Mouse (Mus musculus): Measurements from ENCODE around the gene Trp53bp2. TPM values are rescaled to one million over a fixed set of nuclear protein-coding genes. Genes with fewer than 3 reads are reported as not detected.

Trp53bp2 gene
- polyA plus RNA-seq, 1 experiment, result 22.4 TPM

GRCm38 (mm10) chr1:182505291-182505690 lies 96.3 kb downstream of the Trp53bp2 start:
- no peak overlapping the region for H3K27ac ChIP-seq (ENCODE audit: insufficient read depth, low read depth, low read length)
- H3K36me3 ChIP-seq (ENCODE audit: control insufficient read depth, insufficient read depth, low read length), result peaks cover 2% of the 10 kb centered on the region; the same call in 1 of the 2 replicates
- 88% methylated on average over 3 of the region's 3 CpGs for WGBS
- no peaks in the 10 kb centered on the region for H3K27me3 ChIP-seq (ENCODE audit: control insufficient read depth, insufficient read depth, low read length)
- no peak overlapping the region for H3K4me3 ChIP-seq (ENCODE audit: low read depth, low read length)
- TF ChIP-seq POLR2A (IDR thresholded peaks at IDR 0.05; ENCODE audit: low read depth, low read length) (no peak), CTCF (IDR thresholded peaks at IDR 0.05; ENCODE audit: extremely low read depth, insufficient read length, insufficient replicate concordance, low read depth, low read length) (no peak)
- peaks cover 29% of the 10 kb centered on the region for H3K4me1 ChIP-seq (ENCODE audit: control insufficient read depth, insufficient read depth, insufficient read length, low read length)

GRCm38 (mm10) chr1:182506229-182506986 lies 97.4 kb downstream of the Trp53bp2 start:
- H3K4me3 ChIP-seq (ENCODE audit: low read depth, low read length), result peak overlapping the region; percentile 14
- H3K36me3 ChIP-seq (ENCODE audit: control insufficient read depth, insufficient read depth, low read length), result peaks cover 5% of the 10 kb centered on the region; the same call in 1 of the 2 replicates
- H3K27ac ChIP-seq (ENCODE audit: insufficient read depth, low read depth, low read length), result peak overlapping the region; percentile 94
- H3K27me3 ChIP-seq (ENCODE audit: control insufficient read depth, insufficient read depth, low read length), result no peaks in the 10 kb centered on the region
- WGBS, result 4% methylated on average over 7 of the region's 7 CpGs
- TF ChIP-seq CTCF (IDR thresholded peaks at IDR 0.05; ENCODE audit: extremely low read depth, insufficient read length, insufficient replicate concordance, low read depth, low read length), result peak; percentile 50; the same call in 1 of the 2 replicates
- no peak for TF ChIP-seq POLR2A (IDR thresholded peaks at IDR 0.05; ENCODE audit: low read depth, low read length)
- peaks cover 25% of the 10 kb centered on the region for H3K4me1 ChIP-seq (ENCODE audit: control insufficient read depth, insufficient read depth, insufficient read length, low read length)

- H3K27me3 ChIP-seq (ENCODE audit: control insufficient read depth, insufficient read depth, low read length), result no peaks in the 10 kb centered on the region
- peaks cover 18% of the 10 kb centered on the region for H3K4me1 ChIP-seq (ENCODE audit: control insufficient read depth, insufficient read depth, insufficient read length, low read length)
- H3K36me3 ChIP-seq (ENCODE audit: control insufficient read depth, insufficient read depth, low read length), result peaks cover 5% of the 10 kb centered on the region; the same call in 1 of the 2 replicates
- H3K27ac ChIP-seq (ENCODE audit: insufficient read depth, low read depth, low read length), result no peak overlapping the region
- TF ChIP-seq CTCF (IDR thresholded peaks at IDR 0.05; ENCODE audit: extremely low read depth, insufficient read length, insufficient replicate concordance, low read depth, low read length), result no peak
- no peak for TF ChIP-seq POLR2A (IDR thresholded peaks at IDR 0.05; ENCODE audit: low read depth, low read length)
- 55% methylated on average over 10 of the region's 10 CpGs for WGBS
- no peak overlapping the region for H3K4me3 ChIP-seq (ENCODE audit: low read depth, low read length)
Measured at GRCm38 (mm10) chr1:182509110-182509797, 100.3 kb downstream of the Trp53bp2 start.

GRCm38 (mm10) chr1:182511073-182511472 lies 102.1 kb downstream of the Trp53bp2 start:
- TF ChIP-seq CTCF (IDR thresholded peaks at IDR 0.05; ENCODE audit: extremely low read depth, insufficient read length, insufficient replicate concordance, low read depth, low read length), result no peak
- no peak for TF ChIP-seq POLR2A (IDR thresholded peaks at IDR 0.05; ENCODE audit: low read depth, low read length)
- Histone ChIP-seq H3K27me3 (ENCODE audit: control insufficient read depth, insufficient read depth, low read length) (no peaks in the 10 kb centered on the region), H3K4me1 (ENCODE audit: control insufficient read depth, insufficient read depth, insufficient read length, low read length) (peaks cover 13% of the 10 kb centered on the region), H3K27ac (ENCODE audit: insufficient read depth, low read depth, low read length) (no peak overlapping the region), H3K36me3 (ENCODE audit: control insufficient read depth, insufficient read depth, low read length) (peaks cover 5% of the 10 kb centered on the region; the same call in 1 of the 2 replicates), H3K4me3 (ENCODE audit: low read depth, low read length) (no peak overlapping the region)
- WGBS, result 88% methylated on average over 2 of the region's 2 CpGs

- Histone ChIP-seq H3K36me3 (ENCODE audit: control insufficient read depth, insufficient read depth, low read length) (peaks cover 5% of the 10 kb centered on the region; the same call in 1 of the 2 replicates), H3K27ac (ENCODE audit: insufficient read depth, low read depth, low read length) (no peak overlapping the region), H3K4me3 (ENCODE audit: low read depth, low read length) (no peak overlapping the region), H3K27me3 (ENCODE audit: control insufficient read depth, insufficient read depth, low read length) (no peaks in the 10 kb centered on the region), H3K4me1 (ENCODE audit: control insufficient read depth, insufficient read depth, insufficient read length, low read length) (peaks cover 8% of the 10 kb centered on the region; the same call in 1 of the 2 replicates)
- no peak for TF ChIP-seq CTCF (IDR thresholded peaks at IDR 0.05; ENCODE audit: extremely low read depth, insufficient read length, insufficient replicate concordance, low read depth, low read length)
- WGBS, result 72% methylated on average over 8 of the region's 8 CpGs
Measured at GRCm38 (mm10) chr1:182511778-182512177, 102.8 kb downstream of the Trp53bp2 start.

Other genes with a start within 250 kb of the Trp53bp2 start
- not detected in 2 replicates for gene Vmn1r1, start 244.7 kb upstream of the Trp53bp2 start, polyA plus RNA-seq (2012; rRNA removed)
- gene Degs1, start 126.4 kb upstream of the Trp53bp2 start, polyA plus RNA-seq (2012; rRNA removed), result 8.5 and 14.1 TPM in 2 replicates
- gene Fbxo28, start 67.5 kb upstream of the Trp53bp2 start, polyA plus RNA-seq (2012; rRNA removed), result 6.4 and 8.0 TPM in 2 replicates
- gene Capn2, start 108.4 kb downstream of the Trp53bp2 start, polyA plus RNA-seq (2012; rRNA removed), result 6.6 and 6.7 TPM in 2 replicates
- 2.4 and 4.7 TPM in 2 replicates for gene Capn8, start 155.8 kb downstream of the Trp53bp2 start, polyA plus RNA-seq (2012; rRNA removed)

All from small intestine, adult 2 months (tissue).